24 mouse cellular contexts compared by ENCODE assay signal in the genomic region with DNA sequence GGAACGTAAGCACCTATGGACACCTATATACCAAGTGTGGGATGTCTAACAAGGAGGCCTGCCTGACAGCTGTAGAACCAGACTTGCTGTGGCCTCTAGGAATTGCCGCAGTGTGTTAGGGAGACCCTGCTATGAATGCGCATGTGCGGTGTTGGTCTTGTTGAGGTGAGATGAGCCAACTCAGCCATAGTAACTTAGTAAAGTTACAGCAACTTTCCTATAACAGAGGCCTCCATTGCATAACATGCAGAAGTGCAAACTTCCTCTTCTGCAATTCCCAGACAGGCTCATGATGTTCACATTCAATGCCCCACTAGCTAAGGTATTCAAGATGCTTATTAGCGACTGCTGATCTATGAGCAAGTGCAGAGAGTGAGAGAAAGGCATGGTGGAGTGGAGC. TPM values are rescaled to one million over a fixed set of nuclear protein-coding genes. Genes with fewer than 3 reads are reported as not detected.
A peak's percentile ranks its signal among the peaks of the same experiment; 100 is the strongest.
DNase-seq lines count a peak whose midpoint lies in the region; ATAC-seq and TF ChIP-seq lines count a peak whose summit lies in the region.
"Had no signal": no experiment of that assay in that cellular context is flagged by ENCODE, and none has a peak within 500 bp of the region (broad histone marks: within the 10 kb centered on the region; RNA-seq: fewer than 3 reads in every experiment).

No protein-coding gene starts in this region.

- peaks cover 3% of the 10 kb centered on the region; the same call in 1 of the 2 replicates for H3K79me2 ChIP-seq in liver, adult 2 months (ENCODE audit: control insufficient read depth, insufficient read depth, low read length)

- peaks cover 4% of the 10 kb centered on the region; the same call in 1 of the 2 replicates for H3K4me1 ChIP-seq in liver, adult 2 months (ENCODE audit: control insufficient read depth, insufficient read depth, low read length)
- peaks cover 22% of the 10 kb centered on the region for H3K4me1 ChIP-seq in thymus, adult 2 months (replicated peaks; ENCODE audit: control insufficient read depth, insufficient read depth, low read length)
- no peaks in the 10 kb centered on the region for H3K4me1 ChIP-seq in midbrain, embryonic 11.5 days (ENCODE audit: control insufficient read depth, insufficient read depth, low read length)
- H3K4me1 ChIP-seq: hindbrain, embryonic 13.5 days; kidney, embryonic 15.5 days; midbrain, embryonic 12.5 days had no signal

- no peak for ATAC-seq in midbrain, embryonic 11.5 days (ENCODE audit: low FRiP score)
- ATAC-seq: forebrain, embryonic 16.5 days had no signal

- no peak for TF ChIP-seq POLR2A in liver, adult 2 months (IDR thresholded peaks at IDR 0.05; ENCODE audit: extremely low read depth, insufficient read depth, low read length)
- TF ChIP-seq POLR2A in thymus, adult 2 months (IDR thresholded peaks at IDR 0.05; ENCODE audit: control insufficient read depth, extremely low read depth, insufficient read depth, low read length, poor library complexity): no peak

- no peak overlapping the region for H3K9ac ChIP-seq in liver, adult 2 months (ENCODE audit: low read depth, low read length)
- no peak overlapping the region for H3K9ac ChIP-seq in midbrain, embryonic 11.5 days (ENCODE audit: low read length)
- H3K9ac ChIP-seq: hindbrain, embryonic 13.5 days; kidney, embryonic 15.5 days; liver, embryonic 14.5 days; midbrain, embryonic 12.5 days had no signal

- H3K4me2 ChIP-seq in midbrain, embryonic 11.5 days: no peak overlapping the region
- H3K4me2 ChIP-seq: hindbrain, embryonic 13.5 days; kidney, embryonic 15.5 days; midbrain, embryonic 12.5 days had no signal

- peak; percentile 26 for DNase-seq in liver, adult 2 months (ENCODE audit: extremely low read depth, low read depth, low spot score)
- DNase-seq in liver: no peak
- peak; percentile 34 to 66 for DNase-seq in spleen, postnatal 4 days (ENCODE audit: low spot score in 2 of 2)
- no peak for DNase-seq in spleen, postnatal 10 days (ENCODE audit: low spot score in 2 of 2)
- DNase-seq in lung, postnatal 4 days: peak; percentile 35 to 45
- peak; percentile 54 for DNase-seq in splenic B cell, adult 2 months (ENCODE audit: low read depth, low spot score)
- DNase-seq in thymus, adult 2 months: no peak
- no peak for DNase-seq in midbrain, embryonic 11.5 days (ENCODE audit: low spot score, missing footprints)
- DNase-seq: adrenal gland, adult 8-10 months; cerebellum, adult 18-20 months; gastrocnemius, adult 2 months; retina, postnatal 1 day had no signal

- H3K4me3 ChIP-seq in liver, adult 2 months (ENCODE audit: insufficient read depth, low read depth, low read length): no peak overlapping the region
- H3K4me3 ChIP-seq in thymus, adult 2 months (ENCODE audit: control insufficient read depth, insufficient read depth, low read length): no peak overlapping the region
- H3K4me3 ChIP-seq in midbrain, embryonic 11.5 days (ENCODE audit: low read depth, low read length): no peak overlapping the region
- H3K4me3 ChIP-seq: erythroblast, embryonic 14.5 days; gastrocnemius, adult 2 months; hindbrain, embryonic 13.5 days; kidney, embryonic 15.5 days; midbrain, embryonic 12.5 days had no signal

- WGBS in liver, adult 2 months: 87% methylated on average over 5 of the region's 5 CpGs
- 89% methylated on average over 5 of the region's 5 CpGs for WGBS in thymus, adult 2 months
- WGBS in midbrain, embryonic 11.5 days: 91% methylated on average over 5 of the region's 5 CpGs

- no peak for TF ChIP-seq CTCF in liver, adult 2 months (IDR thresholded peaks at IDR 0.05; ENCODE audit: low read depth, low read length)
- no peak for TF ChIP-seq CTCF in thymus, adult 2 months (IDR thresholded peaks at IDR 0.05; ENCODE audit: borderline replicate concordance, control insufficient read depth, extremely low read depth, insufficient read depth, low read length, poor library complexity)

- H3K27me3 ChIP-seq in liver, adult 2 months (ENCODE audit: control insufficient read depth, insufficient read depth, low read length): no peaks in the 10 kb centered on the region
- H3K27me3 ChIP-seq in splenic B cell, adult 2 months (ENCODE audit: control insufficient read depth, insufficient read depth, low read length, poor library complexity, severe bottlenecking): no peaks in the 10 kb centered on the region
- H3K27me3 ChIP-seq in thymus, adult 2 months (ENCODE audit: control insufficient read depth, insufficient read depth, low read length): no peaks in the 10 kb centered on the region
- no peaks in the 10 kb centered on the region for H3K27me3 ChIP-seq in midbrain, embryonic 11.5 days (ENCODE audit: control insufficient read depth, insufficient read depth, low read length)
- H3K27me3 ChIP-seq: hindbrain, embryonic 13.5 days; kidney, embryonic 15.5 days; midbrain, embryonic 12.5 days had no signal

- peaks cover 22% of the 10 kb centered on the region for H3K36me3 ChIP-seq in liver, adult 2 months (ENCODE audit: control insufficient read depth, insufficient read depth, low read length)
- peaks cover 12% of the 10 kb centered on the region for H3K36me3 ChIP-seq in splenic B cell, adult 2 months (ENCODE audit: control insufficient read depth, insufficient read depth, low read length, poor library complexity, severe bottlenecking)
- peaks cover 25% of the 10 kb centered on the region for H3K36me3 ChIP-seq in thymus, adult 2 months (ENCODE audit: control insufficient read depth, insufficient read depth, low read length)
- H3K36me3 ChIP-seq in midbrain, embryonic 11.5 days (ENCODE audit: control insufficient read depth, insufficient read depth, low read length): no peaks in the 10 kb centered on the region
- H3K36me3 ChIP-seq: hindbrain, embryonic 13.5 days; kidney, embryonic 15.5 days; midbrain, embryonic 12.5 days had no signal

- no peaks in the 10 kb centered on the region for H3K9me3 ChIP-seq in midbrain, embryonic 11.5 days (ENCODE audit: control insufficient read depth, low read length)
- H3K9me3 ChIP-seq: hindbrain, embryonic 13.5 days; kidney, embryonic 15.5 days; midbrain, embryonic 12.5 days had no signal

- H3K27ac ChIP-seq in liver, adult 2 months (replicated peaks; ENCODE audit: insufficient read depth, low read depth, low read length): no peak overlapping the region
- H3K27ac ChIP-seq in thymus, adult 2 months (ENCODE audit: control insufficient read depth, insufficient read depth, low read length): no peak overlapping the region
- H3K27ac ChIP-seq in midbrain, embryonic 11.5 days (ENCODE audit: low read depth, low read length): no peak overlapping the region
- H3K27ac ChIP-seq: gastrocnemius, adult 2 months; hindbrain, embryonic 13.5 days; kidney, embryonic 15.5 days; liver, embryonic 14.5 days; midbrain, embryonic 12.5 days had no signal

RNA-seq across cellular contexts. Expression of a gene that starts 46.6 kb away (rescaled TPM):
- 480 and 574 TPM in 2 replicates for total RNA-seq in liver, adult 2 months (2014; rRNA removed)
- polyA plus RNA-seq in liver, adult 2 months (2012; rRNA removed): 130 and 147 TPM in 2 replicates
- 0.29 TPM in 1 of 2 replicates, not detected in the other for polyA plus RNA-seq in thymus, adult 2 months (2012; rRNA removed)
- not detected in 2 replicates for polyA plus RNA-seq in midbrain, embryonic 11.5 days (2014; fragmentation: Nextera tagmentation; extraction: Ambion mirVana)
- total RNA-seq: adrenal gland, adult 8-10 months; gastrocnemius, adult 2 months; heart, adult 8-10 months; layer of hippocampus, postnatal 14 days; left cerebral cortex, postnatal 36 days had no signal
- polyA plus RNA-seq: embryonic facial prominence, embryonic 11.5 days; erythroblast, embryonic 14.5 days; forebrain, embryonic 16.5 days; hindbrain, embryonic 13.5 days; large intestine, adult 2 months; midbrain, embryonic 12.5 days; small intestine, adult 2 months had no signal

Comparison
In these comparisons a context has a peak if more than half of its experiments do, and no peak if none do; other contexts are left out.
1. DNase-seq: peak in liver, adult 2 months (single experiment), spleen, postnatal 4 days (2 of 2), lung, postnatal 4 days (2 of 2) and splenic B cell, adult 2 months (single experiment); none in liver (single experiment), spleen, postnatal 10 days (0 of 2), thymus, adult 2 months (single experiment) and midbrain, embryonic 11.5 days (single experiment).
2. RNA of a gene that starts 46.6 kb away (polyA plus RNA-seq): 130 to 147 TPM in liver, adult 2 months; 0.29 TPM in thymus, adult 2 months and not detected in midbrain, embryonic 11.5 days; every median in the first group is over 100 times any median in the second.